Mouse (Mus musculus) ES-E14 (cell line): ENCODE results near the gene Dhx40. TPM values are rescaled to one million over a fixed set of nuclear protein-coding genes. Genes with fewer than 3 reads are reported as not detected.

Experiments
- DNase-seq: peaks from one replicate; pipeline ENCODE4 v3.0.0-alpha.2; 2013; ENCODE audit warnings: low read depth, low spot score
- H3K27ac ChIP-seq: 2 replicates; pipeline ENCODE4 v1.5.1; 2012; ENCODE audit warnings: low read depth, mild to moderate bottlenecking, low read length, moderate library complexity, mixed read lengths; ENCODE audit not compliant: poor library complexity, insufficient read depth, severe bottlenecking
- H3K36me3 ChIP-seq: 2 replicates; pipeline ENCODE4 v1.6.1; 2012; ENCODE audit warnings: mild to moderate bottlenecking, low read length, moderate library complexity, mixed read lengths; ENCODE audit not compliant: control insufficient read depth, poor library complexity, insufficient read depth, severe bottlenecking
- H3K4me1 ChIP-seq, 2 experiments: fragments of 150-350 bp in 1 of 2; sonication (generic) in 1 of 2; 2 replicates each; pipeline ENCODE4 v1.6.1; 2012; ENCODE audit warnings: low read length in 2 of 2, mild to moderate bottlenecking in 1 of 2, mixed read lengths in 1 of 2; ENCODE audit not compliant: control insufficient read depth in 2 of 2, insufficient read depth in 2 of 2, poor library complexity in 1 of 2
- H3K4me3 ChIP-seq, 2 experiments: fragments of 150-350 bp in 1 of 2; sonication (generic) in 1 of 2; 2 replicates each; pipeline ENCODE4 v1.5.1; 2012; ENCODE audit warnings: low read length in 2 of 2, low read depth in 1 of 2, mild to moderate bottlenecking in 1 of 2, mixed read lengths in 1 of 2; ENCODE audit not compliant: insufficient read depth in 1 of 2, poor library complexity in 1 of 2, severe bottlenecking in 1 of 2
- H3K9ac ChIP-seq: 2 replicates; pipeline ENCODE4 v1.6.1; 2012; ENCODE audit warnings: low read depth, mild to moderate bottlenecking, low read length, mixed read lengths; ENCODE audit not compliant: poor library complexity, insufficient read depth, severe bottlenecking
- H3K9me3 ChIP-seq: fragments of 150-350 bp; sonication (generic); 2 replicates; pipeline ENCODE4 v1.6.1; 2012; ENCODE audit warnings: low read depth, mild to moderate bottlenecking, low read length; ENCODE audit not compliant: control insufficient read depth, insufficient read depth
- CHD2 ChIP-seq: IDR thresholded peaks from 2 replicates; pipeline ENCODE4 v1.6.1; 2014; ENCODE audit warnings: mild to moderate bottlenecking, low read depth, low read length, inconsistent platforms
- HCFC1 ChIP-seq: IDR thresholded peaks from 2 replicates; pipeline ENCODE4 v1.6.1; 2012; ENCODE audit warnings: low read length, inconsistent platforms, borderline replicate concordance; ENCODE audit not compliant: insufficient read depth
- MAFK ChIP-seq: IDR thresholded peaks from 2 replicates; pipeline ENCODE4 v1.6.1; 2014; ENCODE audit warnings: mild to moderate bottlenecking, low read depth, low read length, inconsistent platforms; ENCODE audit not compliant: insufficient read depth
- ZC3H11A ChIP-seq: IDR thresholded peaks from 2 replicates; pipeline ENCODE4 v1.6.1; 2012; ENCODE audit warnings: low read depth, mild to moderate bottlenecking, inconsistent platforms, low read length, borderline replicate concordance
- ZNF384 ChIP-seq: IDR thresholded peaks from 2 replicates; pipeline ENCODE4 v1.6.1; 2012; ENCODE audit warnings: low read depth, low read length, inconsistent platforms
- in situ Hi-C, 2 experiments: fragments of 600-800 bp; cut with MboI; formaldehyde crosslinking; loops; one replicate each; pipeline ENCODE4 v1.15.1; 2025; ENCODE audit warnings: low sequenced_read_pairs in 2 of 2, inconsistent platforms in 1 of 2; ENCODE audit not compliant: unreplicated experiment in 2 of 2
- total RNA-seq: library from RNA; depleted of rRNA; stranded (reverse); fragments of 300-350 nt; gene quantifications from 2 replicates; pipeline ENCODE4 v1.2.3, GENCODE M21; 2012; rRNA removed

Dhx40 gene
- total RNA-seq = 21.6 and 24.5 TPM in 2 replicates

DNA sequence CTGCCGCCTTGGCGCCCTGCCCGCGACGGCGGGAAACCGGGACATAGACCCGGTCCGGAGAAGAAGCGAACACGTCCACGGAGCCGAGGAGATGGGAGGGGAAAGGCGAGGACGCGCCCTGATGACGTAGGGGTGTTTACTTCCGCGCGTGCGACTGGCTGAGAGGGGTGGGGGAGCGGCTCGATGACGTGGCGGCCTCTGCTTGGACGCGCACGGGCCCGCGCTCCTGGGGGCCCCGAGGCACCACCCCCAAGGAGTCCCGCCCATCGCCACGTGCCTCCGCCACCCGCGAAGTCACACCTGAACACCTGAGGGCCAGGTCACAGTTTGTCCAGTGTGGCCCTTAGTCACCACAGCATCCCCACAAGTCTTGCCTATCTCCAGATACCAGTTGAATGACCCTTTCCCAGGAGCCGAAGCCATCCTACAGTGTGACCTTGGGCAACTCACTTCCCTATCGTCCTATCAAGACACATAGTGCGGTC, at the start of gene Dhx40:
Dhx40 (minus strand) TSS at position 242 of the 485 bp plus-strand sequence.
- in situ Hi-C loops = no loop called here
- Histone ChIP-seq H3K9me3 (no peaks in the 10 kb centered on the region), H3K9ac (peak within 1 kb of the TSS; percentile 81), H3K27ac (peak within 1 kb of the TSS; percentile 20; the same call in 1 of the 2 replicates), H3K36me3 (no peaks in the 10 kb centered on the region; the same call in none of the 2 replicates), H3K4me3 (peak within 1 kb of the TSS; percentile 87 to 93), H3K4me1 (peaks cover 0 to 2% of the 10 kb centered on the region in 2 experiments; a peak in 1 of 4 replicates)
- peak; percentile 78; the same call in 1 of the 2 replicates for TF ChIP-seq HCFC1
- no peak for TF ChIP-seq CHD2
- no peak for TF ChIP-seq ZNF384
- no peak for TF ChIP-seq MAFK
- TF ChIP-seq ZC3H11A = no peak
- DNase-seq = peak; percentile 81

- H3K4me3 ChIP-seq = no peak overlapping the region
- TF ChIP-seq ZNF384 (0 out of 2 replicates have a peak, but pooled peaks have one; percentile 7), HCFC1 (no peak)
- H3K9ac ChIP-seq = no peak overlapping the region
- H3K9me3 ChIP-seq = no peaks in the 10 kb centered on the region
- no peak overlapping the region for H3K27ac ChIP-seq
- in situ Hi-C loops = no loop called here
- H3K4me1 ChIP-seq = no peaks in the 10 kb centered on the region
- H3K36me3 ChIP-seq = no peaks in the 10 kb centered on the region
- DNase-seq = no peak
Observed at GRCm38 (mm10) chr11:86855639-86856425, 48.3 kb upstream of the Dhx40 start.

DNA sequence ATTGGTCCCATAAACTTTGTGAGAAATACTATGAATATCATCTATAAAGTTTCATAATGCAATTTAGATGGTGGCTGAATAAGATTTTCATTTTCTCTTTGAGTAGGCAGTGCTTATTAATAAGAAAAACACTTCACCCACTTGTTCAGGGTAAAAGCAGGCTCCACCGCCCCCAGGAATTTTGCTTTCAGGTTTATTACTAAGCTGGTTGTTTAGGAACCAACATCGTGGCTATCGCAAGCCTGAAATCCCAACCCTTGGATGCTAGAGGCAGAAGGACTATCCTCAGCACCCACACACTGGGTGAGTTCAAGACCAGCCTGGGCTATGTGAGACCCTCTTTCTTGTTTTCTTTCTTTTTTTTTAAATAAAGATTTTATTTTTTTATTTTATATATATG, 45.5 kb upstream of the Dhx40 start:
- Histone ChIP-seq H3K4me3 (no peak overlapping the region), H3K9me3 (no peaks in the 10 kb centered on the region), H3K27ac (no peak overlapping the region), H3K4me1 (no peaks in the 10 kb centered on the region), H3K36me3 (no peaks in the 10 kb centered on the region), H3K9ac (no peak overlapping the region)
- in situ Hi-C loops = no loop called here
- no peak for DNase-seq
- no peak for TF ChIP-seq ZC3H11A
- TF ChIP-seq CHD2 = no peak
- TF ChIP-seq MAFK = no peak
- TF ChIP-seq ZNF384 = no peak
- TF ChIP-seq HCFC1 = no peak

DNA sequence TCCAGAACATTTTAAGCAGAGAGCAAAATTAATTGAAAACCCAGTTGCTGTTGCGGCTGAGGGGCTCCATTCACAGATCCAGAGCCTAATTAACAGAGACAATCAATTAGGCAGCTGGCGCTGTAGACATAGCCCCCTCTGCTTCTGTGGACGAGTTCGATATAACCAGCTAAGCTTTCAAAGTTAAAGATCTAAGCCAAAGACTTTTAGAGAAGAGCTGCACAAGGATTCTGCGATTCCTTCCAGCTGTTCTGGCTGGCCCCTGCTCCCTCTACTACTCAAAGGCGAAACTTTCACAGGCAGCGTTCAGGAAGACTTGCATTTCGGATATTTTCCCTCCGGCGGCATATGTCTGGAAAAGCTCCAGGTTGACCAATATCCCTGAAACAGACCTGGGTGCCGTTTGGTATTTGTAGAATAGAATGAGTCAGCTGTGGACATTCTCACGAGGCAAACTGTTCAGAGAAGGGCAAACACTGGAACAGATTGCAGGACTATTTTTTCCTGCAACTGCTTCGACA, 45.0 kb upstream of the Dhx40 start:
- TF ChIP-seq MAFK = no peak
- TF ChIP-seq HCFC1 = no peak
- TF ChIP-seq CHD2 = no peak
- no peak for DNase-seq
- no peaks in the 10 kb centered on the region for H3K4me1 ChIP-seq
- H3K27ac ChIP-seq = no peak overlapping the region
- no peak overlapping the region for H3K4me3 ChIP-seq
- no peak overlapping the region for H3K9ac ChIP-seq
- no peaks in the 10 kb centered on the region for H3K36me3 ChIP-seq
- in situ Hi-C loops = no loop called here
- H3K9me3 ChIP-seq = no peaks in the 10 kb centered on the region
